Mouse (Mus musculus) G1E-ER4 (cell line): ENCODE data around the gene Gm10320. TPM values are rescaled to one million over a fixed set of nuclear protein-coding genes. Genes with fewer than 3 reads are reported as not detected.

ENCODE experiments used
- GATA1 ChIP-seq: IDR thresholded peaks from one replicate; pipeline ENCODE4 v1.8.0; 2012; ENCODE audit warnings: low read length, inconsistent platforms
- polyA plus RNA-seq: library from polyadenylated mRNA; stranded (reverse); fragments of >175 nt; gene quantifications from 2 replicates; pipeline ENCODE4 v1.2.3, GENCODE M21; 2012

Gm10320 gene
- polyA plus RNA-seq, 1 experiment = 0.83 TPM

DNA sequence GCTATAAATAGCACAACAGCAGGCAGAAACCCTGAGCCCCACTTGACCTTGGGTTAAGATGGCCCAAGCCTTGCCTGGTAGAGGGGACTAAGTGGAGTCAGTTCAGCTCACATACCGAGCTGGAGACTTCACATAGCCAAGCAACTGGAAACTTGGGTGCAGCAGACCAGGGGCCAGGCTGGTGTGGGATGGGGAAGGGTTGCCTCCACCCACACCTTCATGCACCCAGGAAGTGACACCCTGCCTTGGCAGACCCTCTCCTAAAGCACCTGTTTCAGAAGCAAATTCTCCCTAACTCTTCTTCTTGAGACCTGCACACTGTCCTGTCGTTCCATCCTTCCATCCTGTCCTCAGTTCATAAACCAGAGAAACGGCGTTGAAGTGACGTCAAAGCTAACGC is 5.1 kb downstream of the Gm10320 start:
- TF ChIP-seq GATA1 = no peak

- TF ChIP-seq GATA1 = no peak
Observed at GRCm38 (mm10) chr13:98486161-98486560, 5.6 kb downstream of the Gm10320 start.

DNA sequence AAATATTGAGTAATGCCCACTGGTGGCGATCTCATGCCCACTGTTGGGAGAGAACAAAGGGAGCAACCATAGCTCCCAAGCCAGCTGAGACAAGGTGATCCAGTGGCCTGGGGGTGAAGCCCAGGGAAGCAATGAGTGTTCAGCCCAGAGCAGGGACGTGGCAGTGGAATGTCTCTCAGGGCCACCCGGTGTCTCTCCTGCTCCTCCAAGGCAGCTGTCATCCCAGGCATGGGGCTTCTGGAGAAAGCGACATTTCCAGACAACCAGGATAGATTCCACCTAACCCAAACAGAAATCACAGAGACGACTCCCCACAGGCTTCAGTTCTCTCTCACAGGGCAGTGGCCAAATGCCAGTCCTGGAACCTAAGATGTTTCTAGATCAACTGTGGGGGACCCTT is 6.4 kb downstream of the Gm10320 start:
- TF ChIP-seq GATA1 = no peak

DNA sequence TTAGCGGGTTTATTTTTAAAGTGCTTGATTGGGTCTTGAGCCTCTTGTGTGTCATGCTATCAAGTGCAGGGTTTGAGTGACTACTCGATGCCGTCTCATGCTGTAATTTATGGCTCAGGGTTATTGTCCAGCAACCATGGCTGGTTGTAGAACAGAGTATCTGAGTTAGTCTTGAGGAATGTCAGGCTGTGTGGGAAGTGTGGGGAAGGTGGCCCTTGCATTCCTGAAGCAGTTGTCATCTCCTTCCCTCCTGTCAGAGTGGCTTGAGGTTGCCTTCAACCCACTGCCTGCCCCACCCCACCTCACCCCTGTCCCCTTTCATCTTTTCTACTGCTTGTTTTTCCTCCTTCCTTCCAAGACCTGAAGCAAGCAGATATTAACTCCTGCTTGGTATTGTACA is 13.8 kb downstream of the Gm10320 start:
- no peak for TF ChIP-seq GATA1

- no peak for TF ChIP-seq GATA1
Observed at GRCm38 (mm10) chr13:98476839-98477495, 14.8 kb downstream of the Gm10320 start.

- no peak for TF ChIP-seq GATA1
Observed at GRCm38 (mm10) chr13:98476175-98476838, 15.5 kb downstream of the Gm10320 start.

- no peak for TF ChIP-seq GATA1
Observed at GRCm38 (mm10) chr13:98475681-98476080, 16.1 kb downstream of the Gm10320 start.

GRCm38 (mm10) chr13:98473034-98473433 is 18.8 kb downstream of the Gm10320 start:
- TF ChIP-seq GATA1 = no peak

DNA sequence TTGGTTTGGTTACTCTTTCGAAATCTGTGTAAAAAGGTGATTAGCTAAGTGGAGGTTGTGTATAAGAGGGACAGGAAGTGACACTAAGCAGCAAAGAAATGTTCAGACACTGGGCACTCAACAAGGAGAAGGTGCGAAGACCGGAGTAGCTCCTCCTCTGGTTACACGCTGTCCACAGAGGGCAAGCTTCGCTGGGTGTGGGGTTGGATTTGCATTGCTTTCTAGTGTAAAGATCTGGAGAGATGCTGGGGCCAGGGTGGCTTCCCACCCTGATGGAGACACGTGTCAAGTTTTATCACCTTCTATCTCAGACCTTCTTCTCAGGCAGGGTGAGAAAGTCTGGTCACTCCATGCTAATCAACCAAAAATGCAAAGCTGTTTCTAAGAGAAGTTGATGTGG is 20.0 kb downstream of the Gm10320 start:
- no peak for TF ChIP-seq GATA1

GRCm38 (mm10) chr13:98470321-98470720 is 21.5 kb downstream of the Gm10320 start:
- no peak for TF ChIP-seq GATA1

DNA sequence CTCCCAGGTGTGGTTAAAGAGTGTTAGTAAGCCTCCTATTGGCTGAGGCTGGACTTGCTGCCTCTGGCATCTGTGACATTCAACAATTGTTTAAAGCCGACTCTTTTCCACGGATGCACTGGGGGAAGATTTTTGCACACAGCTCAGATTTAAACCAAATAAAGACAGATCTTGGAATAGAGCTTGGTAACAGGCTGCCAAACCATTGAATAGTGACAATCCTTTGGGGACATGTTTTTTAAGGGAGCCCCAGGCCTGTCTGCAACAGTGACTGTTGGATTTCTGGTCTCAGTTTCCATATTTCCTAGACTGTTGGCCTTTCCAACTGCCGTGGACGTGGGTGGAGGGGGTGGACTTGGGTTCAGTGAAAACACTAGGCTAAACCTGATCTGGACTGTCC is 21.9 kb downstream of the Gm10320 start:
- TF ChIP-seq GATA1 = no peak

- no peak for TF ChIP-seq GATA1
Observed at GRCm38 (mm10) chr13:98461467-98461866, 30.3 kb downstream of the Gm10320 start.

GRCm38 (mm10) chr13:98456398-98456797 is 35.4 kb downstream of the Gm10320 start:
- TF ChIP-seq GATA1 = no peak

- no peak for TF ChIP-seq GATA1
Observed at GRCm38 (mm10) chr13:98455646-98456045, 36.2 kb downstream of the Gm10320 start.

- no peak for TF ChIP-seq GATA1
Observed at GRCm38 (mm10) chr13:98454224-98454967, 37.4 kb downstream of the Gm10320 start.

DNA sequence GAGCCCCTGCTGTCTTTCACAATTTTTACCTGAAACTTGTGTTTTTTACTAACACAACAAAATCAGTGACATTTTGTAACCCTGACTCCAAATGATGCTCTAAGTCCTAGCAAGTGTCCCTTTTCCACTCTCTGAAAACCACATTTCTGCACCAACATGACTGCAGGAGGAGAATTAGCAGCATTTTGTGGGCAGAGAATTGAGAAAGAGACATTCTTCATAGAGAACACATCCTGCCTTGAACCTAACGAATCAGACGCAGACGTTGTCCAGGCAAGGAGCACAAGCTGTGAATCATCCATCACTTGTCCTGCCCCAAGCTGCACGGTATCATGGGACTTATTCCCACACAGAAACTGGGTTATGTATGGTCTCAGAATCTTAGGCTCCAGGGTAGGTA is 38.7 kb downstream of the Gm10320 start:
- TF ChIP-seq GATA1 = no peak

GRCm38 (mm10) chr13:98448696-98449095 is 43.1 kb downstream of the Gm10320 start:
- TF ChIP-seq GATA1 = no peak
